Mouse (Mus musculus) cerebellum, adult 8-10 months (tissue): ENCODE data around the gene Gpsm1.

ENCODE experiments used
- DNase-seq: peaks from one replicate; pipeline ENCODE4 v3.0.0; 2022

The Gpsm1 gene

GRCm38 (mm10) chr2:26315072-26315924 lies at the start of gene Gpsm1:
Gene Gpsm1, plus strand, starts transcription at chr2:26315515.
- DNase-seq, result peak; percentile 78

- DNase-seq, result no peak
These were observed 49.1 kb upstream of the Gpsm1 start for GRCm38 (mm10) chr2:26266066-26266742.

- no peak for DNase-seq
These were observed 47.1 kb upstream of the Gpsm1 start for GRCm38 (mm10) chr2:26268216-26268615.

GRCm38 (mm10) chr2:26273611-26274010 lies 41.7 kb upstream of the Gpsm1 start:
- peak; percentile 69 for DNase-seq

- no peak for DNase-seq
These were observed 35.6 kb upstream of the Gpsm1 start for GRCm38 (mm10) chr2:26279712-26280111.

- no peak for DNase-seq
These were observed 34.7 kb upstream of the Gpsm1 start for GRCm38 (mm10) chr2:26280594-26280993.

GRCm38 (mm10) chr2:26285804-26286203 lies 29.5 kb upstream of the Gpsm1 start:
- no peak for DNase-seq

GRCm38 (mm10) chr2:26286391-26286790 lies 28.9 kb upstream of the Gpsm1 start:
- no peak for DNase-seq

GRCm38 (mm10) chr2:26290133-26290532 lies 25.2 kb upstream of the Gpsm1 start:
- DNase-seq, result no peak

- DNase-seq, result no peak
These were observed 20.9 kb upstream of the Gpsm1 start, which contains the start of gene Ccdc187 for GRCm38 (mm10) chr2:26294457-26294856. Gene Ccdc187, minus strand, starts transcription at chr2:26294557.

GRCm38 (mm10) chr2:26296606-26297195 lies 18.6 kb upstream of the Gpsm1 start:
- DNase-seq, result no peak

GRCm38 (mm10) chr2:26298208-26298855 lies 17.0 kb upstream of the Gpsm1 start:
- DNase-seq, result no peak

- DNase-seq, result peak; percentile 52
These were observed 16.5 kb upstream of the Gpsm1 start for GRCm38 (mm10) chr2:26298856-26299230.

- peak; percentile 67 for DNase-seq
These were observed 16.0 kb upstream of the Gpsm1 start for GRCm38 (mm10) chr2:26299336-26299735.

- DNase-seq, result peak; percentile 51
These were observed 15.0 kb upstream of the Gpsm1 start for GRCm38 (mm10) chr2:26300161-26300807.

- DNase-seq, result peak; percentile 95
These were observed 14.5 kb upstream of the Gpsm1 start for GRCm38 (mm10) chr2:26300808-26301174.

GRCm38 (mm10) chr2:26302005-26302503 lies 13.3 kb upstream of the Gpsm1 start:
- DNase-seq, result no peak

GRCm38 (mm10) chr2:26304711-26305110 lies 10.6 kb upstream of the Gpsm1 start:
- no peak for DNase-seq

GRCm38 (mm10) chr2:26305555-26305954 lies 9.8 kb upstream of the Gpsm1 start:
- no peak for DNase-seq

GRCm38 (mm10) chr2:26306702-26307101 lies 8.6 kb upstream of the Gpsm1 start:
- peak; percentile 18 for DNase-seq

- DNase-seq, result no peak
These were observed 5.6 kb upstream of the Gpsm1 start for GRCm38 (mm10) chr2:26309739-26310138.

- no peak for DNase-seq
These were observed 3.4 kb upstream of the Gpsm1 start for GRCm38 (mm10) chr2:26311936-26312335.

GRCm38 (mm10) chr2:26312812-26313211 lies 2.5 kb upstream of the Gpsm1 start:
- peak; percentile 46 for DNase-seq
